Mouse (Mus musculus) gastrocnemius, postnatal 14 days (tissue): Measurements from ENCODE around the gene Cped1. TPM values are rescaled to one million over a fixed set of nuclear protein-coding genes. Genes with fewer than 3 reads are reported as not detected.

Experiments used
- DNase-seq: peaks from one replicate; pipeline ENCODE4 v3.0.0; 2021; ENCODE audit warnings: mixed read lengths
- intact Hi-C: fragments of 180-260 bp; cut with DNase I; formaldehyde crosslinking; loops from one replicate; pipeline ENCODE4 v1.15.1; 2025; ENCODE audit warnings: low total_unique reads
- long read RNA-seq, 2 experiments: library from polyadenylated mRNA; stranded (forward); transcript quantifications; one replicate each; pipeline ENCODE4 v2.0.0; 2021
- total RNA-seq, 2 experiments: library from RNA; stranded (reverse); gene quantifications; 2 replicates each; pipeline ENCODE4 v1.2.3; 2021

Cped1 gene
- total RNA-seq, result 10 to 100 TPM; 15.6 to 16.3 TPM
- long read RNA-seq, experiment 1, full-length matches to known transcripts, result 5 of 14 reads
- long read RNA-seq, experiment 1, partial matches to known transcripts, result 5 of 14 reads
- long read RNA-seq, experiment 1, other reads (novel, unspliced or antisense), result 4 of 14 reads
- long read RNA-seq, experiment 2, full-length matches to known transcripts, result 6 of 14 reads
- long read RNA-seq, experiment 2, partial matches to known transcripts, result 2 of 14 reads
- long read RNA-seq, experiment 2, other reads (novel, unspliced or antisense), result 6 of 14 reads

GRCm38 (mm10) chr6:21985732-21986540 lies at the start of gene Cped1:
Gene Cped1 (plus strand): TSS chr6:21985916.
- peak; percentile 77 for DNase-seq
- intact Hi-C loops, result loop anchor here (5.0 kb wide), 1 partner anchor 86 kb away; no protein-coding TSS in a partner anchor

DNA sequence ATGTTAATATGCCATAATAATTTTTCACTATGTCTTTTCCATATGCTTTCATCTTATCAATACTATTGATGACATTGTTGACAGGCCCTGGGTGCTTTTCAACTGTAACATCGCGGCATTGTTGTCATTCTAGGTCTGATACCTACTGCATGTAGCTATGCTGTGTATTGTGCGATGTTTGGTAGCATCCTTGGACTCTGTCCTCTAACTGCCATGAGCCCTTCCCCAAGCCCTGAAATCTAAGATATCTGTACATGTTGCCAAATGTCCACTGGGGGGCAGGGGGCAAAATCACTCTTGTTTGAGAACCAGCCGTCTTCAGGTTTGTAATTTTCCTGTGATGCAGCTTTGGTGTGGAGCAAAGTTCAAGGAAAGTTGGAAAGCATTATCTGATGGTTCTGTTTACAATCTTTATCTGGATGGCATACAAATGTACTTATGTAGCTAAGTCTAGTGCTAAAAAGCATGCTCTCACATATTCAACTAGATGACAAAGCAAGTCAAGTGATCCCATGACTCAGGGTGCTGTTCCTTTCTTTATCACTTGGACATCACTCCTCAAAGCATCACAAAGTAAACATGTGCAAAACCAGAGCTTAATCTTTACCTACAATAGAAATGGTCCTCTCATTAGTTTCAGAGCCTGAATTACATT lies 47.6 kb upstream of the Cped1 start:
- DNase-seq, result no peak
- intact Hi-C loops, result no loop called here

- intact Hi-C loops, result loop anchor here (10.0 kb wide), 1 partner anchor 154 kb away; no protein-coding TSS in a partner anchor
- peak; percentile 98 for DNase-seq
Measured at GRCm38 (mm10) chr6:21949226-21949731, 36.4 kb upstream of the Cped1 start, which contains the start of gene Ing3. Gene Ing3 (plus strand): TSS chr6:21949571.

DNA sequence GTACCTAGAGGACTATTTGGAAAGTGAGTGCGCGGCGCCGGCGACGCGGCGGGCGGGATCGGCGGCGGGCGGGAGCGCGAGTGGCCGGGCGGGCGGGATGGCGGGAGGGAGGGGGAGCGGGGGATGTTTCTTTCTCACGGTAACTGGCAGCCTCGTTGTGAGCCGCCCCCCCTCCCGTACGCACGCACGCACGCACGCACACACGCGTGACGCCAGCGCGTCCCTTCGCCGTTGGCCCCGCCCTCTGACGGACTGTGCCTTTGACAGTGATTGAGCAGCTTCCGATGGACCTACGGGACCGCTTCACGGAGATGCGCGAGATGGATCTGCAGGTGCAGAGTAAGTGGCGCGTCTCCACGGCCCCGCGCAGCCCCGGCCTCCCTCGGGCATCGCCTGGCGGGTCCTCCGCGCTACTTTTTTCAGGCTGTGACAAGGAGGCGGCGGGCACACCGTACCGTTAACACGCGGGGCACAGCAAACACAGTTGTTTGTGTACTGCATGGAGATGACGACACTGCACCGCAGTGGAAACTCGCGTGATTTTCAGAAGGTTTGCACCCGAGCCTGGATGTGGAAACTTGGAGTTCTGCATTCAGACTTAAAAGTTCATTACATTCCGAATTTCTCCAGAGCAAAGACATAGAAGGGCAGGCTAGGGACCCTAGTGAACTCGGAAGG lies 35.8 kb upstream of the Cped1 start:
- intact Hi-C loops, result loop anchor here (10.0 kb wide), 1 partner anchor 155 kb away; no protein-coding TSS in a partner anchor
- DNase-seq, result peak; percentile 97

GRCm38 (mm10) chr6:21950676-21951075 lies 35.0 kb upstream of the Cped1 start:
- no peak for DNase-seq
- intact Hi-C loops, result no loop called here

DNA sequence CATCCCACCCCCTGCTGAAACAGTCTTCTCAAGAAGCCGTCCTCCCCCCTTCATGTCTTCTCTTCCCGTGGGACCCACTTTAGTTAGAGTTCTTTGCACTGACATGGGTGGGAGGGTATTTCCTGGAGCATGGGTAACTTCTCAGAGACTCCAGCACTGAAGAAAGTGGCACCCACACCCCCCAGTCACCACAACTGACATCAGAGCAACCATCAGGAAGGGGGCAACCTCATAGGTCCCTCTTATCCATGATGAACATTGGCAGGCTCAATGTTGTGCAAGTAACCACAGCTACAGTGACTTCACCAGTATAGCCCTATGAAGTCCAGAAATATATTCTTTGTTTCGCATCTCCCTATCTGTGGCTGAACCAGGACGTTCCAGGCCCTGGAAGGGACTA lies 30.2 kb upstream of the Cped1 start:
- DNase-seq, result no peak
- intact Hi-C loops, result no loop called here

- intact Hi-C loops, result no loop called here
Measured at GRCm38 (mm10) chr6:21958922-21959321, 26.8 kb upstream of the Cped1 start.

DNA sequence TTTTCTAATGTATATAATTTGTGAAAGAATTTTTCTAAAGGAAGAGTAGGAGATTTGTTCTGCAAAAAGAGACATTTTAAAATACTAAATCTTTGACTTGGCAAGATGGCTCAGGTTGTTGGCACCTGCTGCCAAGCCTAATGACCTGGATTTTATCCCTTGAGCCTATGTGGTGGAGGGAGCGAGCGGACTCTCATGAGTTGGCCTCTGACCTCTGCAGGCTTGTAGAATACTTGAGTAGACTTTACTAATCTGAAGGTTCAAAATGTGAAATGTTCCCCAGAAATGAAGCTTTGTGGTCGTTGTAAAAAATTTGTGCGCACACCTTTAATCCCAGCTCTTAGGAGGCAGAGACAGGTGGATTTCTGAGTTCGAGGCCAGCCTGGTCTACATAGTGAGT lies 25.8 kb upstream of the Cped1 start:
- no peak for DNase-seq
- intact Hi-C loops, result no loop called here

More at GRCm38 (mm10) chr6:21958922-21959321, 26.8 kb upstream of the Cped1 start:
- no peak for DNase-seq

GRCm38 (mm10) chr6:21977532-21977931 lies 8.2 kb upstream of the Cped1 start:
- no peak for DNase-seq
- intact Hi-C loops, result no loop called here

DNA sequence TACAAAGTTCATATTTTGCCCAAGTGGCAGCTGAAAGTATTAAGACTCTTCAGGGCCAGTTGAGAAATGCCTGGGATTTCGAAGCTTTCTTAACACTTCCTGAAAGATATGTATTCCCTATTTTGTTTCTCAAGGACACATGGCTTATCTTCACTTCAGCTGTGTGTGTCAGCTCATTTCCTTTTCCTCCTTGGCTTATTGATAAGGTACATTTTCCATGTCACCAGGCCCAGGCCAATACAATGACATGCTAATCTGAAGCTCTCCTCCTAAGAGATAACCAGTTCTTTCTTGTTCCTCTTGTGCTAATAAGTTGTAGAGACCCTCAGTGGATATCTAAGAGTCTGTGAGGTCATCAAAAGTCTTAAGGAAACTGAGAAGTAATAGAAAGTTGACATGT lies 4.6 kb upstream of the Cped1 start:
- intact Hi-C loops, result no loop called here
- DNase-seq, result no peak

- intact Hi-C loops, result loop anchor here (5.0 kb wide), 1 partner anchor 87 kb away; no protein-coding TSS in a partner anchor
- DNase-seq, result peak; percentile 47
Measured at GRCm38 (mm10) chr6:21984990-21985731, 555 bp upstream of the Cped1 start.

DNA sequence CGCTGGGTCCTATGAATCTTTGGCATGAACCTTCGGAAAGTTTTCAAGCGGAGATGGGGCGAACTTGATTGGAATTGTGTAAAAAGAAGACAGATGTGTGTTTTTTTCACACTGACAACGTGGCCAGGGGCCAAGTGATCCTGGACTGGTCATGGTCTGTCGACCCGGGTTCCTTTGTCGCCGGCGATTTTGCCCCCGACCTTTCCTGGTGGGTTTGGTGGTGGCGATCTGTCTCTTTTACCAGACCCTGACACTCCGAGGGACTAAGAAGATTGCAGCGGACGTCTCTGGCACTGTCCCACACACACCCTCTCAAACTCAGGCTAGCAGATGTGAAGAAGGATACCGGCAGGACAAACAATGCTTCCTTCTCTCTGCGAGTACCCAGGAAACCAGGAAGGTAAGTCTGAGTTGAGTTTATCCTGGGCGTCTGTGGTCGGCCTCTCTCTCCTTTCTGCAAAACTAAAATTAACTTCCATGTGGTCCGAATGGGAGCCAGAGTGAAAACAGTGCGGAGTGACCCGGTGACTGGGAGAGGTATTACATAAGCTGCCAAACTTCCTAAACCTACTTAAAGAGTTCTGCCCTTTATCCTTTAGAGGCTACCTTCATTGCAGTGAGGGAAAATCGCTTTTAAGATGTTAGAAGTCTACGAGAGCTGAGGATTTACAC lies 1.1 kb downstream of the Cped1 start:
- DNase-seq, result peak; percentile 50
- intact Hi-C loops, result loop anchor here (5.0 kb wide), 1 partner anchor 86 kb away; no protein-coding TSS in a partner anchor

DNA sequence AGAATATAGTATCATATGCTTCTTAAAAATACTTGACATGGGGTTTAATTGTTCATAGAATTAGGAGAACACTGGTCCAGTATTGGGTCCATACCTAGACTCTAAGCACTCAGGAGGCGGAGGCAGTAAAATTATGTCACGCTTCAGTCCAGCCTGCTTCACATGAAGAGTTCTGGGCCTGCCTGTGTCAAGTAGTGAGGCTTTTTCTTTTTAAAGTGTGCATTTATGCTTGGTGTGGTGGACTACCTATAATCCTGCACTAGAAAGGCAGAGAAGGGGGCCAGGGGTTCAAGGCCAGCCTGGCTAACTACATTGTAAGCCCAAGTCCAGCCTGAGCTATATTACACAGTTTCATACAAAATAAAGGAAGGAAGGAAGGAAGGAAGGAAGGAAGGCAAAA lies 1.8 kb downstream of the Cped1 start:
- no peak for DNase-seq
- intact Hi-C loops, result loop anchor here (5.0 kb wide), 1 partner anchor 85 kb away; no protein-coding TSS in a partner anchor

- DNase-seq, result no peak
- intact Hi-C loops, result loop anchor here (5.0 kb wide), 1 partner anchor 84 kb away; no protein-coding TSS in a partner anchor
Measured at GRCm38 (mm10) chr6:21988296-21988695, 2.6 kb downstream of the Cped1 start.

DNA sequence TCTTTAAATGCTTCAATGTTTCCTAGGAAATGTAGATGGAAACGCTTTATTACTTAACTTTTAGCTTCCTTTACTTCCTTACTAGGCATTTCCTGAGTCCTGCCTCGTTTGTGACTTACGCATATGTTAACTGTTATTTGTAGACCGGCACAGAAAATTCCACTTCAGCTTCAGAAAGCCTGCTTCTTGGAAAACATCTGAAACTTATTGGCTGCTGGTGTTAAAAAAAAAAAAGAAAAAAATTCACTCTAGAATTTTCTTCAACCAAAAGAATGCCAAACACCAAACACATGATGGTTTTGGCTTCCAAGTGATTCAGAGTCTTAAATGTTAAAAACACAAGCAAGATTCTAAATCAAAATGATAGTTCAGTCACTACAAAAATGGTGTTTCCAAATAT lies 3.4 kb downstream of the Cped1 start:
- intact Hi-C loops, result loop anchor here (5.0 kb wide), 1 partner anchor 83 kb away; no protein-coding TSS in a partner anchor
- no peak for DNase-seq

DNA sequence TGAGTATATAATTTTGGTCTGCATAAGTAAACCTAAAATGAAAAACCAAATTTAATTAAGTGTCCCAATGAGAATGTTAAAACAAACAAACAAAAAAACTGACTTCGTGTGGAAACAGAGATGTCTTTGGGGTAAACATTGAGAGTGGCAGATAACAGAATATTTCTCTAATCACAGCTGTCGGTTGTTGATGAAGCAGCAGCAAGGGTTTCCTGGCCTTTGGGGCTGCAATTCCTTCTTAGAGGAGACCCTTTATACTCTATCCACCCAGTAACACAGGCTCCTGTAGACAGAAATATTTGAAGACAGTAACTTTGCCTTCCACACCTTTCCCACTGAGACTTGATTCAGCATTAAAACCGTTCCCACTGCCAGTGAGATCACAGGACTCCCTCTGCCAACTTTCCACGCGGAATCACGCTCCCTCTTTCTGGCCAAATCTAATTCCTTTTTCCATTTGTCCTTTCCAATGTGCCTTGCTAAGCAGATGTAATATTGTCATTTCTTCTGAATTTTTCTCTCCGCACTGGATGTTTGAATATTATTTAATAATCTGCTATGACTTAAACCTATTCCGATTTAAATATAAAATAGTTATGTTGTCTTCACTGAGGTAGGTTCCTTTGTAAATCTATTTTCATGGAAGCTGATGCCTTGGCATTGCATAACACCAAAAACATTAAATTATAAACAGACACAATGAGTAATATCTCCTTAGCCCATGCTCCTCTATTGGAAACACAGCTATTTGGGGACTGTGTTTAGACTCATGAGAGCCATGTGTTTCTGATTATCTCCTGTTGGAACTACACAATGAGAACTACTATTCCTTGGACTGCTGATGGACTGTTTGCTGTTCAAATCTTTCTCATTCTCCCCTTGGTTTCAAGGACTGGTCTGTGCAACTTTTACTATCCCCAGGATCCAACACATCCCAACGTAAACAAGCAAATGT lies 4.7 kb downstream of the Cped1 start:
- no peak for DNase-seq
- intact Hi-C loops, result no loop called here

GRCm38 (mm10) chr6:21991151-21991550 lies 5.4 kb downstream of the Cped1 start:
- intact Hi-C loops, result no loop called here

More at GRCm38 (mm10) chr6:21991151-21991550, 5.4 kb downstream of the Cped1 start:
- DNase-seq, result no peak
